Mouse (Mus musculus): ENCODE results near the gene Polh. TPM values are rescaled to one million over a fixed set of nuclear protein-coding genes. Genes with fewer than 3 reads are reported as not detected.

Gene Polh
- total and polyA plus RNA-seq, 3 experiments, result 22.2 to 30.8 TPM; not detected in 1

DNA sequence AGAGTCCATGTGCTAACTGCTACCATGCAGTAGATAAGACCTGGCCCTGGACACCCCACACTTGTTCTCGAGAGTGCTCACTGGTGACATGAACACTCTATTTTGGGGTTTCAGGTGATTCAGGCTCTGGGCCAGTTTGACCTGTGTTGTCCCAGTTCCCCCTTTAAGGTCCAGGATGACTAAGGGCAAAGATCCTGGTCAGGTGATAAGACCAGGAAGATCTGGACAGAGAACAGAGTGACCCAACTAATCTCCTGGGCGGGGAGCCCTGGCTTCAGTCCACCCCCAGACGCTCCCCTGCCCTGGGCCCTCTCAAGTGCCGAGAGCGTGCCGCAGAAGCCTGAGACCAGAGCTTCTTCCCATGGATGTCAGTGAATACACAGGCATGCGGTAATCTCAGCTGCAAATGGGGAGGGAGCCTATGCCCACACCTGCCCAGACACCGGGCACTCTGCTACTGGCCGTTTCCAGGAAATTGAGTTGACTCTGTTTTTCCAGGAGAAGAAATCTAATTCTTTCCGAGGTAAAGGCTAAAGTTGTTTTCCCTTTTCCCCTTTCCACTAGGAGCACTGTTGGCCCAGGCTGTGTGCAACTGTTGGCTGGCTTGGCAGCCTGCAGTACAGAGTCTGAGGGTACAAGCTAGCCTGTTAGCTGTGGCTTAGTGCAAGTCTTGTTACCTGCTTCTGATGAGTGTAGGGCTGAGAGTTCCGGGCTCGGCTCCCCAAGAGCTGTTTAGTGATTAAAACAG is 78.3 kb downstream of the Polh start:
- Histone ChIP-seq H3K79me2 (ENCODE audit: control insufficient read depth, insufficient read depth, low read length, poor library complexity) (no peaks in the 10 kb centered on the region), H3K4me3 (ENCODE audit: control insufficient read depth in 1 of 2, insufficient read depth in 1 of 2, low read depth in 2 of 2, low read length in 2 of 2) (no peak overlapping the region), H3K9me3 (replicated peaks; ENCODE audit: insufficient read depth, low read length) (no peaks in the 10 kb centered on the region), H3K9ac (ENCODE audit: control insufficient read depth, low read depth, low read length, poor library complexity, severe bottlenecking) (no peak overlapping the region), H3K27me3 (ENCODE audit: control insufficient read depth in 1 of 2, insufficient read depth in 2 of 2, low read length in 2 of 2) (no peaks in the 10 kb centered on the region), H3K36me3 (ENCODE audit: control insufficient read depth in 1 of 2, insufficient read depth in 2 of 2, low read length in 2 of 2) (peaks cover 0 to 2% of the 10 kb centered on the region in 2 experiments; a peak in 2 of 4 replicates), H3K27ac (ENCODE audit: control insufficient read depth, low read depth, low read length) (no peak overlapping the region), H3K4me1 (ENCODE audit: control insufficient read depth in 1 of 2, insufficient read depth in 2 of 2, low read length in 2 of 2) (no peaks in the 10 kb centered on the region)
- TF ChIP-seq BHLHE40 (IDR thresholded peaks at IDR 0.05; ENCODE audit: borderline replicate concordance, low read depth, low read length), result no peak
- no peak for TF ChIP-seq USF1 (IDR thresholded peaks at IDR 0.05; ENCODE audit: low read depth, low read length)
- TF ChIP-seq MEF2A (IDR thresholded peaks at IDR 0.05; ENCODE audit: extremely low read depth, insufficient replicate concordance, low read depth, low read length, poor library complexity, severe bottlenecking), result no peak
- no peak for TF ChIP-seq NRF1 (IDR thresholded peaks at IDR 0.05; ENCODE audit: insufficient read depth, low read depth, low read length, poor library complexity, severe bottlenecking)
- TF ChIP-seq TCF12 (IDR thresholded peaks at IDR 0.05; ENCODE audit: low read depth, low read length), result no peak
- TF ChIP-seq GATA1 (IDR thresholded peaks at IDR 0.05; ENCODE audit: low read depth, low read length), result no peak
- no peak for TF ChIP-seq POLR2A (IDR thresholded peaks at IDR 0.05; ENCODE audit: control insufficient read depth in 1 of 2, insufficient read depth in 1 of 2, low read depth in 1 of 2, low read length in 2 of 2, poor library complexity in 1 of 2)
- no peak for TF ChIP-seq CTCF (IDR thresholded peaks at IDR 0.05 in 2 of 3, conservative IDR thresholded peaks at IDR 0.05 in 1 of 3; ENCODE audit: control insufficient read depth in 1 of 3, insufficient read depth in 1 of 3, low read depth in 2 of 3, low read length in 3 of 3, poor library complexity in 1 of 3, severe bottlenecking in 1 of 3)
- TF ChIP-seq SMC3 (IDR thresholded peaks at IDR 0.05; ENCODE audit: low read depth, low read length), result no peak
- TF ChIP-seq NELFE (IDR thresholded peaks at IDR 0.05; ENCODE audit: low read depth, low read length), result no peak
- no peak for TF ChIP-seq HCFC1 (IDR thresholded peaks at IDR 0.05; ENCODE audit: low read depth, low read length)
- no peak for TF ChIP-seq E2F4 (IDR thresholded peaks at IDR 0.05; ENCODE audit: borderline replicate concordance, low read depth, low read length)
- no peak for TF ChIP-seq RAD21 (IDR thresholded peaks at IDR 0.05; ENCODE audit: low read depth, low read length)
- no peak for TF ChIP-seq ZKSCAN1 (IDR thresholded peaks at IDR 0.05; ENCODE audit: low read depth, low read length)
- TF ChIP-seq RCOR1 (IDR thresholded peaks at IDR 0.05; ENCODE audit: low read depth, low read length), result no peak
- no peak for TF ChIP-seq KAT2A (conservative IDR thresholded peaks at IDR 0.05; ENCODE audit: low read depth, low read length)
- no peak for TF ChIP-seq MXI1 (IDR thresholded peaks at IDR 0.05; ENCODE audit: low read depth, low read length)
- DNase-seq (ENCODE audit: low read depth, low spot score), result no peak

DNA sequence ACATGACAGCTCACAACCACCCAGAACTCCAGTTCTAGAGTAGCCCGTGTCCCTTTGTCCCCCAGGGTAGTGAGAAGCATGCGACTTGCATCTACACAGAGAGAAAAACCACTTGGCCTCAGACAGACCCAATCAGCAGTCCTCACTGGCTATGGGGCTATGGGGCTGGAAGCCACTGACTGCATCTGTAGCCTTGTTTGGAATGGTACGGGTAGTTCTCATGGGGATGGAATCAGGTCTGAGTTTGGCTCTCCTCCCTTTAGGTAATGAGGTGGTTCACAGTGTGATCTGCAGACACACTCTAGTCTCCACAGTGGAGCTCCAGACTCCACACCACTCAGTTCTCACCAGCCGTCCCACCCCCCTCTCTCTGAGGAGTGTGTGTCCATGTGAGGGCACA is 79.2 kb downstream of the Polh start:
- Histone ChIP-seq H3K27ac (ENCODE audit: control insufficient read depth, low read depth, low read length) (no peak overlapping the region), H3K9me3 (replicated peaks; ENCODE audit: insufficient read depth, low read length) (no peaks in the 10 kb centered on the region), H3K79me2 (ENCODE audit: control insufficient read depth, insufficient read depth, low read length, poor library complexity) (no peaks in the 10 kb centered on the region), H3K4me3 (ENCODE audit: control insufficient read depth in 1 of 2, insufficient read depth in 1 of 2, low read depth in 2 of 2, low read length in 2 of 2) (no peak overlapping the region), H3K36me3 (ENCODE audit: control insufficient read depth in 1 of 2, insufficient read depth in 2 of 2, low read length in 2 of 2) (peaks cover 0 to 6% of the 10 kb centered on the region in 2 experiments; a peak in 2 of 4 replicates), H3K27me3 (ENCODE audit: control insufficient read depth in 1 of 2, insufficient read depth in 2 of 2, low read length in 2 of 2) (no peaks in the 10 kb centered on the region), H3K9ac (ENCODE audit: control insufficient read depth, low read depth, low read length, poor library complexity, severe bottlenecking) (no peak overlapping the region), H3K4me1 (ENCODE audit: control insufficient read depth in 1 of 2, insufficient read depth in 2 of 2, low read length in 2 of 2) (no peaks in the 10 kb centered on the region)
- DNase-seq (ENCODE audit: low read depth, low spot score), result no peak
- no peak for TF ChIP-seq MYC (IDR thresholded peaks at IDR 0.05; ENCODE audit: low read depth, low read length)
